10 mouse cellular contexts compared by ENCODE assay signal in genomic region chr19:23959870-23960269, GRCm38 (mm10).
A peak's percentile ranks its signal among the peaks of the same experiment; 100 is the strongest.
DNase-seq lines count a peak whose midpoint lies in the region; ATAC-seq and TF ChIP-seq lines count a peak whose summit lies in the region.
"Had no signal": no experiment of that assay in that cellular context is flagged by ENCODE, and none has a peak within 500 bp of the region (broad histone marks: within the 10 kb centered on the region; RNA-seq: fewer than 3 reads in every experiment).

No protein-coding gene starts in this region.

- peak; percentile 20 for DNase-seq in MN1 (ENCODE audit: low spot score)
- no peak for DNase-seq in forebrain, embryonic 11.5 days (ENCODE audit: low spot score)
- DNase-seq in kidney, postnatal 36 days = peak; percentile 29 to 41

- ATAC-seq in intestine, embryonic 16.5 days = peak; percentile 43; the same call in 1 of the 2 replicates
- no peak for ATAC-seq in intestine, postnatal 0 days
- ATAC-seq in forebrain, embryonic 11.5 days (replicated peaks; ENCODE audit: low FRiP score) = peak; percentile 45; the same call in 1 of the 2 replicates
- no peak for ATAC-seq in CD4-positive, CD25-positive, alpha-beta regulatory T cell, adult 4 months
- ATAC-seq in erythroblast, adult 5-6 weeks (replicated peaks; ENCODE audit: low FRiP score, poor library complexity, severe bottlenecking) = no peak

- H3K4me1 ChIP-seq in intestine, embryonic 16.5 days (ENCODE audit: control insufficient read depth, insufficient read depth, low read length) = 0 out of 2 replicates have a peak, but pooled peaks cover 3% of the 10 kb centered on the region
- H3K4me1 ChIP-seq in intestine, postnatal 0 days (replicated peaks; ENCODE audit: control insufficient read depth, insufficient read depth, low read length) = no peaks in the 10 kb centered on the region
- H3K4me1 ChIP-seq in forebrain, embryonic 11.5 days (replicated peaks; ENCODE audit: control insufficient read depth, insufficient read depth, low read length) = peaks cover 10% of the 10 kb centered on the region; the same call in 1 of the 2 replicates

- no peak overlapping the region for H3K4me3 ChIP-seq in intestine, embryonic 16.5 days (ENCODE audit: low read length)
- no peak overlapping the region for H3K4me3 ChIP-seq in intestine, postnatal 0 days (ENCODE audit: low read depth, low read length)
- H3K4me3 ChIP-seq in forebrain, embryonic 11.5 days (ENCODE audit: low read depth, low read length) = no peak overlapping the region
- H3K4me3 ChIP-seq: embryonic facial prominence, embryonic 12.5 days; limb, embryonic 10.5 days had no signal

- no peak overlapping the region for H3K4me2 ChIP-seq in intestine, embryonic 16.5 days (ENCODE audit: low read depth, low read length)
- H3K4me2 ChIP-seq in intestine, postnatal 0 days (replicated peaks; ENCODE audit: low read depth) = no peak overlapping the region
- H3K4me2 ChIP-seq in forebrain, embryonic 11.5 days (ENCODE audit: low read depth, low read length, severe bottlenecking) = no peak overlapping the region
- H3K4me2 ChIP-seq: embryonic facial prominence, embryonic 12.5 days had no signal

- no peaks in the 10 kb centered on the region for H3K9me3 ChIP-seq in intestine, embryonic 16.5 days (ENCODE audit: control insufficient read depth, low read length)
- H3K9me3 ChIP-seq in intestine, postnatal 0 days (ENCODE audit: control insufficient read depth) = no peaks in the 10 kb centered on the region
- H3K9me3 ChIP-seq in forebrain, embryonic 11.5 days (ENCODE audit: control insufficient read depth, low read length) = no peaks in the 10 kb centered on the region
- H3K9me3 ChIP-seq: embryonic facial prominence, embryonic 12.5 days; G1E; limb, embryonic 10.5 days had no signal

- 64% methylated on average over 7 of the region's 7 CpGs for WGBS in intestine, embryonic 16.5 days
- WGBS in intestine, postnatal 0 days = 61% methylated on average over 7 of the region's 7 CpGs
- WGBS in forebrain, embryonic 11.5 days = 52% methylated on average over 7 of the region's 7 CpGs

- TF ChIP-seq CTCF in intestine, postnatal 0 days (IDR thresholded peaks at IDR 0.05; ENCODE audit: low read depth) = no peak

- no peaks in the 10 kb centered on the region for H3K27me3 ChIP-seq in intestine, embryonic 16.5 days (replicated peaks; ENCODE audit: control insufficient read depth, insufficient read depth, low read length)
- H3K27me3 ChIP-seq in intestine, postnatal 0 days (replicated peaks; ENCODE audit: control insufficient read depth, insufficient read depth, low read length) = no peaks in the 10 kb centered on the region
- no peaks in the 10 kb centered on the region for H3K27me3 ChIP-seq in forebrain, embryonic 11.5 days (ENCODE audit: control insufficient read depth, insufficient read depth, low read length)
- H3K27me3 ChIP-seq: embryonic facial prominence, embryonic 12.5 days had no signal

- no peaks in the 10 kb centered on the region for H3K36me3 ChIP-seq in intestine, embryonic 16.5 days (ENCODE audit: control insufficient read depth, insufficient read depth, low read length)
- no peaks in the 10 kb centered on the region for H3K36me3 ChIP-seq in intestine, postnatal 0 days (ENCODE audit: control insufficient read depth, insufficient read depth)
- H3K36me3 ChIP-seq in forebrain, embryonic 11.5 days (ENCODE audit: control insufficient read depth, insufficient read depth, low read length) = no peaks in the 10 kb centered on the region
- H3K36me3 ChIP-seq: embryonic facial prominence, embryonic 12.5 days; G1E; limb, embryonic 10.5 days had no signal

- H3K27ac ChIP-seq in intestine, embryonic 16.5 days (ENCODE audit: low read length) = no peak overlapping the region
- no peak overlapping the region for H3K27ac ChIP-seq in intestine, postnatal 0 days (ENCODE audit: low read depth, low read length)
- H3K27ac ChIP-seq in forebrain, embryonic 11.5 days (ENCODE audit: low read depth, low read length) = no peak overlapping the region
- H3K27ac ChIP-seq: embryonic facial prominence, embryonic 12.5 days; limb, embryonic 10.5 days had no signal

- H3K9ac ChIP-seq in intestine, embryonic 16.5 days (ENCODE audit: low read depth, low read length) = no peak overlapping the region
- no peak overlapping the region for H3K9ac ChIP-seq in intestine, postnatal 0 days (ENCODE audit: low read depth, low read length)
- no peak overlapping the region for H3K9ac ChIP-seq in forebrain, embryonic 11.5 days (ENCODE audit: low read length)
- H3K9ac ChIP-seq: embryonic facial prominence, embryonic 12.5 days had no signal

Comparison
In these comparisons a context has a peak if more than half of its experiments do, and no peak if none do; other contexts are left out.
1. ATAC-seq: peak in intestine, embryonic 16.5 days (single experiment) and forebrain, embryonic 11.5 days (single experiment); none in intestine, postnatal 0 days (single experiment), CD4-positive, CD25-positive, alpha-beta regulatory T cell, adult 4 months (single experiment) and erythroblast, adult 5-6 weeks (single experiment).